In the genomic region with DNA sequence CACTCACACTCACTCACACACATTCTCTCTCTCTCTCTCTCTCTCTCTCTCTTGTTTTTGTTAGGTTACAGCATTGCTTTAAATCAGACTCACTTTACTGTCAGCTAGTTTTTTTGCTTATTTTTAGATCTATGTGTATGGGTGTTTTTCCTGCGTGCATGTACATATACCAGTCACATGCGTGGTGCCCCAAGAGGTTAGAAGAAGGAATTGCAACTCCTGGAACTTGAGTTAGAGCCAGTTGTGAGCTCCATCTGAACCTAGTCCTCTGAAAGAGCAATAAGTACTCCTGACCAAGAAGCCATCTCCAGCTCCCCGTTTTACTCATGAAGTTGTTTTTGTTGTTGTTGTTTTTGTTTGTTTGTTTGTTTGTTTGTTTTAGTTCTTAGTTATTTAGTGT, we compare ENCODE assay signal across 8 mouse cellular contexts. TPM values are rescaled to one million over a fixed set of nuclear protein-coding genes. Genes with fewer than 3 reads are reported as not detected.
DNase-seq lines count a peak whose midpoint lies in the region; ATAC-seq and TF ChIP-seq lines count a peak whose summit lies in the region.

No protein-coding gene starts in this region.

- 79% methylated on average over 3 of the region's 3 CpGs for WGBS in liver, adult 2 months
- WGBS in liver, embryonic 11.5 days, result 78% methylated on average over 3 of the region's 3 CpGs
- 87% methylated on average over 3 of the region's 3 CpGs for WGBS in forebrain, embryonic 13.5 days

- no peak overlapping the region for H3K9ac ChIP-seq in liver, adult 2 months (ENCODE audit: low read depth, low read length)
- no peak overlapping the region for H3K9ac ChIP-seq in liver, embryonic 11.5 days (ENCODE audit: low read depth, low read length)
- no peak overlapping the region for H3K9ac ChIP-seq in forebrain, embryonic 13.5 days

- TF ChIP-seq POLR2A in liver, adult 2 months (IDR thresholded peaks at IDR 0.05; ENCODE audit: extremely low read depth, insufficient read depth, low read length), result no peak
- TF ChIP-seq POLR2A in brain, embryonic 14.5 days (IDR thresholded peaks at IDR 0.05; ENCODE audit: borderline replicate concordance, extremely low read depth, insufficient read depth, insufficient read length, poor library complexity, severe bottlenecking), result no peak

- peak; percentile 31 to 56 for DNase-seq in cerebellum, postnatal 10 days
- DNase-seq in cerebellum, postnatal 36 days, result no peak
- peak; percentile 35 for DNase-seq in liver, adult 2 months (ENCODE audit: extremely low read depth, low read depth, low spot score)
- no peak for DNase-seq in liver, embryonic 11.5 days (ENCODE audit: low spot score)
- DNase-seq in brain, embryonic 14.5 days (ENCODE audit: low read depth), result peak; percentile 49
- DNase-seq in mesoderm, embryonic 11.5 days (ENCODE audit: low read depth, low spot score), result peak; percentile 27
- no peak for DNase-seq in layer of hippocampus, postnatal 10 days (ENCODE audit: low spot score in 2 of 2)

- no peaks in the 10 kb centered on the region for H3K4me1 ChIP-seq in liver, adult 2 months (ENCODE audit: control insufficient read depth, insufficient read depth, low read length)
- no peaks in the 10 kb centered on the region for H3K4me1 ChIP-seq in liver, embryonic 11.5 days (replicated peaks; ENCODE audit: control insufficient read depth, insufficient read depth, low read length)
- H3K4me1 ChIP-seq in forebrain, embryonic 13.5 days, result no peaks in the 10 kb centered on the region

- H3K79me2 ChIP-seq in liver, adult 2 months (ENCODE audit: control insufficient read depth, insufficient read depth, low read length), result peaks cover 3% of the 10 kb centered on the region; the same call in 1 of the 2 replicates

- ATAC-seq in liver, embryonic 11.5 days (replicated peaks; ENCODE audit: low FRiP score), result no peak
- ATAC-seq in forebrain, embryonic 13.5 days, result no peak

- no peak overlapping the region for H3K4me2 ChIP-seq in liver, embryonic 11.5 days
- no peak overlapping the region for H3K4me2 ChIP-seq in forebrain, embryonic 13.5 days

- no peak overlapping the region for H3K27ac ChIP-seq in liver, adult 2 months (replicated peaks; ENCODE audit: insufficient read depth, low read depth, low read length)
- H3K27ac ChIP-seq in liver, embryonic 11.5 days (ENCODE audit: low read depth, low read length), result no peak overlapping the region
- no peak overlapping the region for H3K27ac ChIP-seq in forebrain, embryonic 13.5 days

- H3K27me3 ChIP-seq in liver, adult 2 months (ENCODE audit: control insufficient read depth, insufficient read depth, low read length), result no peaks in the 10 kb centered on the region
- H3K27me3 ChIP-seq in liver, embryonic 11.5 days (replicated peaks; ENCODE audit: control insufficient read depth, insufficient read depth, low read length), result no peaks in the 10 kb centered on the region
- no peaks in the 10 kb centered on the region for H3K27me3 ChIP-seq in forebrain, embryonic 13.5 days

- peak; percentile 16; the same call in 1 of the 2 replicates for TF ChIP-seq CTCF in liver, adult 2 months (IDR thresholded peaks at IDR 0.05; ENCODE audit: low read depth, low read length)
- peak; percentile 55; the same call in 1 of the 2 replicates for TF ChIP-seq CTCF in brain, embryonic 14.5 days (IDR thresholded peaks at IDR 0.05; ENCODE audit: borderline replicate concordance, extremely low read depth, insufficient read depth, insufficient read length)

- no peak overlapping the region for H3K4me3 ChIP-seq in liver, adult 2 months (ENCODE audit: insufficient read depth, low read depth, low read length)
- no peak overlapping the region for H3K4me3 ChIP-seq in liver, embryonic 11.5 days (ENCODE audit: low read depth, low read length)
- no peak overlapping the region for H3K4me3 ChIP-seq in forebrain, embryonic 13.5 days

- peaks cover 18% of the 10 kb centered on the region for H3K36me3 ChIP-seq in liver, adult 2 months (ENCODE audit: control insufficient read depth, insufficient read depth, low read length)
- H3K36me3 ChIP-seq in liver, embryonic 11.5 days (ENCODE audit: control insufficient read depth, insufficient read depth, low read length), result peaks cover 18% of the 10 kb centered on the region
- H3K36me3 ChIP-seq in forebrain, embryonic 13.5 days (ENCODE audit: poor library complexity, severe bottlenecking), result peaks cover 29% of the 10 kb centered on the region

- no peaks in the 10 kb centered on the region for H3K9me3 ChIP-seq in liver, embryonic 11.5 days (ENCODE audit: control insufficient read depth, low read length)
- H3K9me3 ChIP-seq in forebrain, embryonic 13.5 days (replicated peaks), result no peaks in the 10 kb centered on the region

RNA-seq across cellular contexts. Expression of a gene that starts 24.0 kb away (rescaled TPM):
- total RNA-seq in liver, adult 2 months (2014; rRNA removed), result not detected in 2 replicates
- not detected in 2 replicates for polyA plus RNA-seq in liver, adult 2 months (2012; rRNA removed)
- polyA plus RNA-seq in liver, embryonic 11.5 days (2014; fragmentation: Nextera tagmentation; extraction: Ambion mirVana), result 0.53 TPM in 1 of 2 replicates, not detected in the other
- 0.26 and 0.55 TPM in 2 replicates for polyA plus RNA-seq in brain, embryonic 14.5 days (2012; rRNA removed)
- total RNA-seq in layer of hippocampus, postnatal 10 days (2021), result not detected
- 0.62 and 0.88 TPM in 2 replicates for polyA plus RNA-seq in forebrain, embryonic 13.5 days (2015; fragmentation: Nextera tagmentation; extraction: Ambion mirVana)

RNA-seq across cellular contexts. Expression of a gene that starts 24.8 kb away (rescaled TPM):
- 14.6 and 15.6 TPM in 2 replicates for total RNA-seq in liver, adult 2 months (2014; rRNA removed)
- 6.6 TPM in 2 replicates for polyA plus RNA-seq in liver, adult 2 months (2012; rRNA removed)
- polyA plus RNA-seq in liver, embryonic 11.5 days (2014; fragmentation: Nextera tagmentation; extraction: Ambion mirVana), result 79.0 and 83.2 TPM in 2 replicates
- 36.6 and 54.8 TPM in 2 replicates for polyA plus RNA-seq in brain, embryonic 14.5 days (2012; rRNA removed)
- total RNA-seq in layer of hippocampus, postnatal 10 days (2021), result 10 to 100 TPM; 63.6 to 67.7 TPM
- polyA plus RNA-seq in forebrain, embryonic 13.5 days (2015; fragmentation: Nextera tagmentation; extraction: Ambion mirVana), result 165 and 173 TPM in 2 replicates

RNA-seq across cellular contexts. Expression of a gene that starts 24.9 kb away (rescaled TPM):
- total RNA-seq in liver, adult 2 months (2014; rRNA removed), result under 0.01 and 0.07 TPM in 2 replicates
- 0.32 and 0.64 TPM in 2 replicates for polyA plus RNA-seq in liver, adult 2 months (2012; rRNA removed)
- 0.82 and 0.90 TPM in 2 replicates for polyA plus RNA-seq in liver, embryonic 11.5 days (2014; fragmentation: Nextera tagmentation; extraction: Ambion mirVana)
- polyA plus RNA-seq in brain, embryonic 14.5 days (2012; rRNA removed), result 13.7 and 20.5 TPM in 2 replicates
- 10 to 100 TPM; 48.6 to 52.4 TPM for total RNA-seq in layer of hippocampus, postnatal 10 days (2021)
- polyA plus RNA-seq in forebrain, embryonic 13.5 days (2015; fragmentation: Nextera tagmentation; extraction: Ambion mirVana), result 5.9 and 6.4 TPM in 2 replicates

RNA-seq across cellular contexts. Expression of a gene that starts 39.7 kb away (rescaled TPM):
- 1.5 and 3.2 TPM in 2 replicates for total RNA-seq in liver, adult 2 months (2014; rRNA removed)
- 18.3 and 22.8 TPM in 2 replicates for polyA plus RNA-seq in liver, adult 2 months (2012; rRNA removed)
- 47.5 and 47.8 TPM in 2 replicates for polyA plus RNA-seq in liver, embryonic 11.5 days (2014; fragmentation: Nextera tagmentation; extraction: Ambion mirVana)
- polyA plus RNA-seq in brain, embryonic 14.5 days (2012; rRNA removed), result 62.5 and 79.9 TPM in 2 replicates
- total RNA-seq in layer of hippocampus, postnatal 10 days (2021), result 10 to 100 TPM; 45.4 to 49.4 TPM
- 98.3 and 99.2 TPM in 2 replicates for polyA plus RNA-seq in forebrain, embryonic 13.5 days (2015; fragmentation: Nextera tagmentation; extraction: Ambion mirVana)

RNA-seq across cellular contexts. Expression of a gene that starts 39.8 kb away (rescaled TPM):
- total RNA-seq in liver, adult 2 months (2014; rRNA removed), result 4.1 and 5.4 TPM in 2 replicates
- polyA plus RNA-seq in liver, adult 2 months (2012; rRNA removed), result 8.1 and 8.6 TPM in 2 replicates
- 12.8 and 18.2 TPM in 2 replicates for polyA plus RNA-seq in liver, embryonic 11.5 days (2014; fragmentation: Nextera tagmentation; extraction: Ambion mirVana)
- 40.7 and 59.2 TPM in 2 replicates for polyA plus RNA-seq in brain, embryonic 14.5 days (2012; rRNA removed)
- total RNA-seq in layer of hippocampus, postnatal 10 days (2021), result 10 to 100 TPM; 38.6 to 39.7 TPM
- 42.1 and 43.6 TPM in 2 replicates for polyA plus RNA-seq in forebrain, embryonic 13.5 days (2015; fragmentation: Nextera tagmentation; extraction: Ambion mirVana)

Comparison
In these comparisons a context has a peak if more than half of its experiments do, and no peak if none do; other contexts are left out.
1. DNase-seq: peak in cerebellum, postnatal 10 days (2 of 2), liver, adult 2 months (single experiment), brain, embryonic 14.5 days (single experiment) and mesoderm, embryonic 11.5 days (single experiment); none in cerebellum, postnatal 36 days (0 of 2), liver, embryonic 11.5 days (single experiment) and layer of hippocampus, postnatal 10 days (0 of 2).